Mouse (Mus musculus): ENCODE data around the gene Slc7a6os.

DNA sequence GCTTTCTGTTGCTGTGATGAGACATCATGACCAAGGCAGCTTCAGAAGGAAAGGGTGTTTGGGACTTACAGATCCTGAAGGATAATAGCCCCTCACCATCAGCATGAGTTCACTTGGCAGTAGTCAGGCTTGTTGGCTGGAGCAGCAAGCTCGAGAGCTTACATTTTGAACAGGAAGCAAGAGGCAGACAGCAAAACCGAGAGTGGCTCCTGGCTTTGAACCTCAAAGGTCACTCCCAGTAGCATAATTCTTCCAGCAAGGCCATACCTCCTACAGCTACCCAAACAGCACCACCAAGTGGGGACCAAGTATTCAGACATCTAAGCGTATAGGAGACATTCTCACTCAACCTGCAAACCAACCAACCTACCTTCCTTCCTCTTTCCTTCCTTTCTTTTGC, 22.0 kb upstream of the Slc7a6os start:
- TF ChIP-seq POLR2A (IDR thresholded peaks at IDR 0.05; ENCODE audit: insufficient read length, low read depth): no peak
- no peak for TF ChIP-seq USF1 (IDR thresholded peaks at IDR 0.05; ENCODE audit: low read depth)
- no peak for TF ChIP-seq E2F4 (IDR thresholded peaks at IDR 0.05; ENCODE audit: insufficient read depth)
- TF ChIP-seq POLR2AphosphoS2 (IDR thresholded peaks at IDR 0.05; ENCODE audit: insufficient read length, low read depth): no peak
- no peak for TF ChIP-seq MYOG (IDR thresholded peaks at IDR 0.05; ENCODE audit: control insufficient read depth in 1 of 3, insufficient read depth in 1 of 3, insufficient read length in 2 of 3, low read depth in 2 of 3)
- no peak for TF ChIP-seq MAX (IDR thresholded peaks at IDR 0.05; ENCODE audit: low read depth)
- TF ChIP-seq CEBPB (IDR thresholded peaks at IDR 0.05; ENCODE audit: insufficient read depth, poor library complexity, severe bottlenecking): no peak
- no peak for TF ChIP-seq REST (IDR thresholded peaks at IDR 0.05; ENCODE audit: insufficient read depth, insufficient read length)
- TF ChIP-seq TCF3 (IDR thresholded peaks at IDR 0.05; ENCODE audit: insufficient read length, low read depth): no peak
- no peak for TF ChIP-seq MYOD1 (IDR thresholded peaks at IDR 0.05; ENCODE audit: control insufficient read depth in 1 of 3, insufficient read length in 2 of 3, low read depth in 2 of 3)

Data from myocyte (in vitro differentiated cells).